Mouse (Mus musculus): ENCODE results near the gene Pstk.
"Not testable (repeated sequence)": the region's sequence is repeated elsewhere in the genome, so short reads cannot be mapped to it uniquely, and the experiment has no call there.

Pstk gene

DNA sequence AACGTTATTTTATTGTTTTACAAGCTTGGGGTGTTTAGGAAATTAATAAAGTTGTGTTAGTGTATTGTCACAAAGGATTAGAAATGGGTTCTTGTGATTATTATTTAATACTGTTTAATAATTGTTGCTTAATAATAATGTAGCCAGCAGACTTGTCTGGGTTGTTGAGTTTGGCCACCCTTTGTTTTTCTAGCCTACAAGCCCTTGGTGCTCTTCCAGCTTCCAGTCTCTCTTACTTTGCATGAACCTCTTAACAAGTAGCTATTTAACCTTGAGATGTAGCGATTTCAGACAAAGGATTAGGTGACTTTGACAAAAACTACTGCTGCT is 41.0 kb downstream of the Pstk start:
- no peak for DNase-seq (ENCODE audit: low spot score in 2 of 2)

DNA sequence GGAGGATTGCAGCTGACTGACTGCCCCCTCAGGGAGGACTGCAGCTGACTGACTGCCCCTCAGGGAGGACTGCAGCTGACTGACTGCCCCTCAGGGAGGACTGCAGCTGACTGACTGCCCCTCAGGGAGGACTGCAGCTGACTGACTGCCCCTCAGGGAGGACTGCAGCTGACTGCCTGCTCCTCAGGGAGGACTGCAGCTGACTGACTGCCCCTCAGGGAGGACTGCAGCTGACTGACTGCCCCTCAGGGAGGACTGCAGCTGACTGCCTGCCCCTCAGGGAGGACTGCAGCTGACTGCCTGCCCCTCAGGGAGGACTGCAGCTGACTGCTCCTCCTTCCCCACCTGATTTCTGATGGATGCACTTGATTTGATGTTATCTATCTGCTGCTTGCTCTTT is 45.8 kb downstream of the Pstk start:
- DNase-seq (ENCODE audit: low spot score in 2 of 2), result not testable (repeated sequence)

DNA sequence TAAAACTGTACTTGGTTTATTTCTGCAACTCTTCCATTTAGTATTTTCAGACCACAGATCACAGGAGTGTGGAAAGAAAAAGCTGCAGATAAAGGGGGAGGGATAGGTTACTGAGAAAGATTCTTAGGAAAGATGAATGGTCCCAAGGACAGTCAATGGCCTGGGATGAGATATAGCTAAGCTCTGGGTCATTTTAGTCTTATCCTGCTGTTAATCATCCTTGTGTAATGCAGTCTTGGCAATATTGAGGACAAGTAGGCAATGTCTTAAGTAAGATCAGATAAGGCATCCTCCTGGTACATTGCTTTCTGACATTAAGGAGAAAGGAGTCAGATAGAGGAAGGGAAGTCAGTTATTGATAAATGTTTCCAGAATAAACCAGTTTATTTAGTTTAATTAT is 46.7 kb downstream of the Pstk start:
- DNase-seq (ENCODE audit: low spot score in 2 of 2), result no peak

- DNase-seq (ENCODE audit: low spot score in 2 of 2), result no peak
Measured at GRCm38 (mm10) chr7:131424912-131425311, 54.0 kb downstream of the Pstk start.

GRCm38 (mm10) chr7:131427331-131427730 is 56.4 kb downstream of the Pstk start:
- DNase-seq (ENCODE audit: low spot score in 2 of 2), result no peak

DNA sequence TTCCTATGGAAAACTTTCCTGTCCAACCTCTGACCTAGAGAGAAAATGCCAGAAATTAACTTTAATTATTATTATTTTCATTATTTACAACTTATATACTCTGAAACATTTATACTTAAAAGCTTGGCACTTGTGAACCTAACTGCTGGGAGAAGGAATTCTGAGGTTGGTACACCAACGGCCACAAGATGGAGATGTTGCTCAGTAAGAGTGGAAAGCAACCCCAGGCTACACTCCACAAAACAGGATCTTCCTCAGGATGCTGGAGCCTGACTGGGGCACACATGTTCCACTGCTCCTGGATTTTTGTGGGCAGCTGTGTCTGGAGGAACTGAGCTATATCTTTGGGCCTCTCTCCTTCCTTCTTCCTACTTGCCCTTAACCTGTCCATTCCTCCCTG is 61.3 kb downstream of the Pstk start:
- DNase-seq (ENCODE audit: low spot score in 2 of 2), result peak; percentile 58 to 69

- DNase-seq (ENCODE audit: low spot score in 2 of 2), result no peak
Measured at GRCm38 (mm10) chr7:131434276-131434675, 63.3 kb downstream of the Pstk start.

- DNase-seq (ENCODE audit: low spot score in 2 of 2), result no peak
Measured at GRCm38 (mm10) chr7:131437051-131437450, 66.1 kb downstream of the Pstk start.
